Mouse (Mus musculus): ENCODE data around the gene Mrpl53. TPM values are rescaled to one million over a fixed set of nuclear protein-coding genes. Genes with fewer than 3 reads are reported as not detected.

Mrpl53 gene
- polyA plus RNA-seq, 1 experiment from 2014 or later, result 134 TPM

DNA sequence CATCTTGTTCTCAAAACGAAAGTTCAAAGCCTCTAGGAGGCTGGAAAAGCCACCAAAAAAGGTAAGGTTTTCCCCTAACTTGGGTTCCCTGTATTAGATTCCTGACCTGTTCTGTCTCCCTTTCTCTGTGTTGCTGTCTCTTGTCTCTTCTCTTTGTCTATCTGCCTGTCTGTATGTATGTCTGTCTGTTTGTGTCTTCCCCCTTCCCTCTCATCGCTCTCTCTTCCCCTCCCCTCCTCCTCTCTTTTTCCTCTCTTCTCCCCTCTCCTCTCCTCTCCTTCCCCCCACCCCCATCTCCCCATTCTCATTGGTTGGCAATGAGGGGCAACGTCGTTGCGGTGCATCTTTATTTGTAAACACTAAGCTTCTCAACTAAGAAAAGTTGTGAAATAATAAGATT lies 16.5 kb downstream of the Mrpl53 start, which contains the start of gene Ino80b:
Gene Ino80b, minus strand, starts transcription at position 101 of the 400 bp plus-strand sequence.
- Histone ChIP-seq H3K36me3 (0 out of 2 replicates have a peak, but pooled peaks cover 10% of the 10 kb centered on the region), H3K4me1 (replicated peaks) (peaks cover 32% of the 10 kb centered on the region), H3K9ac (replicated peaks) (peak within 1 kb of the TSS; percentile 61), H3K27ac (peak within 1 kb of the TSS; percentile 74), H3K27me3 (no peaks in the 10 kb centered on the region), H3K4me2 (peak within 1 kb of the TSS; percentile 94), H3K9me3 (no peaks in the 10 kb centered on the region), H3K4me3 (replicated peaks) (peak within 1 kb of the TSS; percentile 64)
- no peak for ATAC-seq (ENCODE audit: insufficient number of reproducible peaks, insufficient read depth, low FRiP score, low TSS enrichment, low read depth)
- WGBS, result 30% methylated on average over 5 of the region's 5 CpGs

DNA sequence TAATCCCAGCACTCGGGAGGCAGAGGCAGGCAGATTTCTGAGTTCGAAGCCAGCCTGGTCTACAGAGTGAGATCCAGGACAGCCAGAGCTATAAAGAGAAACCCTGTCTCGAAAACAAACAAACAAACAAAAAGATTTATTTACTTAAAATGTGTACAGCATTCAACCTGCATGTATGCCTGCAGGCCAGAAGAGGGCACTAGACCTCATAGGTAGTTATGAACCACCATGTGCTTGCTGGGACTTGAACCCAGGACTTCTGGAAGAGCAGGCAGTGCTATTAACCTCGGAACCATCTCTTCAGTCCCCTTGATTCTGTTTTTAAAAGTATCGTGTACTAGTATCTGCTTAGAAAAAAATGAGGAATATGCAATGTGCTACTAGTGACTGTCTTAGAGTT lies 18.6 kb downstream of the Mrpl53 start:
- no peaks in the 10 kb centered on the region for H3K9me3 ChIP-seq
- no peak for ATAC-seq (ENCODE audit: insufficient number of reproducible peaks, insufficient read depth, low FRiP score, low TSS enrichment, low read depth)
- H3K36me3 ChIP-seq, result 0 out of 2 replicates have a peak, but pooled peaks cover 10% of the 10 kb centered on the region
- H3K27me3 ChIP-seq, result no peaks in the 10 kb centered on the region
- WGBS, result 93% methylated on average over 5 of the region's 5 CpGs
- H3K4me1 ChIP-seq (replicated peaks), result peaks cover 26% of the 10 kb centered on the region
- H3K4me2 ChIP-seq, result no peak overlapping the region
- H3K27ac ChIP-seq, result no peak overlapping the region
- H3K4me3 ChIP-seq (replicated peaks), result no peak overlapping the region
- no peak overlapping the region for H3K9ac ChIP-seq (replicated peaks)

DNA sequence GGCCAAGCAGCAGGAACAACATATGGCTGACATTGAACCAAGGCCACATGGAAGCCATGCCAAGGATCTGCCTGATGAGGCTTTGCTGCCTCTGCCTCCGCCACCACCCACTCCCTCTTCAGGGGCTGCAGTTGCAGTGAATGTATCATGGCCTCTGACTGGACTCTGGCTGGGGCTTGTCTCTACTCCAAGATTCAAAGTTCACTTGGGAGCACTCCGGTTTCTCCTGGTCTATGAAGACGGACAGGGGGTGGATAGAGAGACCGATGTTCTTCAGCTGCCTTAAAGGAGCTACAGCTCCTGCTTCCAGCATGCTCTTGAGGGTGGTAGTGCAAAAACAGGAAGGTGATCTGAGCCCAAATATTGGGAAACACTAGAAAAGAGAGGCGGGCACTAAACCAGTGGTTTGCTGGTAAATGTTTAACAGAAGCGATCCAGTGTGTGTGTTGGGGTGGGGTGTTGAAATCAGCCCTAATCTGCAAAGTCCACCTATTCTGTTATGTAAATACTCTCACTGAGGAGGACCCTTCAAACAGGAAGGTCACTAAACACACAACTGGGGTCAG lies 22.7 kb downstream of the Mrpl53 start:
- ATAC-seq (ENCODE audit: insufficient number of reproducible peaks, insufficient read depth, low FRiP score, low TSS enrichment, low read depth), result no peak
- peaks cover 17% of the 10 kb centered on the region for H3K4me1 ChIP-seq (replicated peaks)
- H3K4me2 ChIP-seq, result no peak overlapping the region
- WGBS, result 77% methylated on average over 6 of the region's 6 CpGs
- H3K9ac ChIP-seq (replicated peaks), result no peak overlapping the region
- H3K27ac ChIP-seq, result no peak overlapping the region
- H3K36me3 ChIP-seq, result no peaks in the 10 kb centered on the region
- no peak overlapping the region for H3K4me3 ChIP-seq (replicated peaks)
- no peaks in the 10 kb centered on the region for H3K9me3 ChIP-seq
- H3K27me3 ChIP-seq, result no peaks in the 10 kb centered on the region

DNA sequence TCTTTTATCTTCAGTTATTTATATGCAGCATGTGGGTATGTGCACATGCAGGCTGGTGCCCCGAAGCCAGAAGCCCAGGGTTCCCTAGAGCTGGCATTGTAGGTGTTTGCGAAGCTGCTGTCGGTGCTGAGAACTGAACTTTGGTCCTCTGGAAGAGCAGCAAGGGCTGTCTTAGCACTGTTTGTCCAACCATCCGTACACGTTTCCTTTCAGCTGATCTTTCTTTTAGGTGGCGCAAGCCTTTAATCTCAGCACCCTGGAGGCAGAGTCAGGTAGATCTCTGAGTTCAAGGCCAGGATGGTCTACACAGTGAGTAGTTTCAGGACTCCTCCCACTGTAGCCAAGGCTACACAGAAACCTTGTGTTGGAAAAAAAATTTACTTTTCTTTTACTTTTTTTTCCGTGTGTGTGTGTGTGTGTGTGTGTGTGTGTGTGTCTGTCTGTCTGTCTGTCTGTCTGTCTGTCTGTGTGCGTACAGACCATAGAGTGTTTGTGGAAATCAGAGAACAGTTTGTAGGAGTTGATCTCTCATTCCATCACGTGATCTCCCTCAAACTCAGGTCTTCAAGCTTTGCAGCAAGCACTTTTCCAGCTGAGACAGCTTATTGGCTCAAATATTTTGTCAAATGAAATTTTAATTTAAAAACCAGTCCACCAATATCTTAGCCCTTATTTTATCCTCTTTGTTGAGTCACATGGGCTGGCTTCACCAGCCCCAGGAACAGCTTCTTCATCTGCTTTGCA lies 23.5 kb downstream of the Mrpl53 start:
- H3K4me3 ChIP-seq (replicated peaks), result no peak overlapping the region
- H3K4me1 ChIP-seq (replicated peaks), result peaks cover 17% of the 10 kb centered on the region
- H3K9me3 ChIP-seq, result no peaks in the 10 kb centered on the region
- no peak for ATAC-seq (ENCODE audit: insufficient number of reproducible peaks, insufficient read depth, low FRiP score, low TSS enrichment, low read depth)
- 88% methylated on average over 9 of the region's 9 CpGs for WGBS
- H3K36me3 ChIP-seq, result no peaks in the 10 kb centered on the region
- H3K27me3 ChIP-seq, result no peaks in the 10 kb centered on the region
- H3K9ac ChIP-seq (replicated peaks), result no peak overlapping the region
- H3K4me2 ChIP-seq, result no peak overlapping the region
- H3K27ac ChIP-seq, result no peak overlapping the region

DNA sequence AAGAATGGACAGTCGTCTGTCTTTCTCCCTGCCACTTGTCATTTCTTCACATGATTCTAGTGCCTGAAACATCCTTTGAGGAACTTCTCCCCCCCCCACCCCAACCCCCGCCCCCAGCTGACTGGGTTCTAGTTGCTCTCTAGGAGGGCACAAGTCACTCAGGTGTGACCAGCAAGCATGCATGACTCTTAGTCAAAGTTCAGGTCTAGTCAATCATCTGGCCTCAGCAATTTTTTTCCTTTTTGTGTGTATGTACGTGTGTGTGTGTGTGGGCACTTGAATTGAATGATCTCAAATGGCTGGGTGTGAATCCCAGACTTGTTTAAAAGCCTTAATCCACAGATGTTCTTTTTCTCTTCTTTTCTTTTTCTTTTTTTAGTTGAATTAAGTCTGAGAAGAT lies 25.4 kb downstream of the Mrpl53 start:
- Histone ChIP-seq H3K4me2 (no peak overlapping the region), H3K4me3 (replicated peaks) (no peak overlapping the region), H3K9me3 (no peaks in the 10 kb centered on the region), H3K9ac (replicated peaks) (no peak overlapping the region), H3K36me3 (0 out of 2 replicates have a peak, but pooled peaks cover under 1% of the 10 kb centered on the region), H3K27ac (no peak overlapping the region), H3K27me3 (no peaks in the 10 kb centered on the region), H3K4me1 (replicated peaks) (peaks cover 34% of the 10 kb centered on the region)
- no peak for ATAC-seq (ENCODE audit: insufficient number of reproducible peaks, insufficient read depth, low FRiP score, low TSS enrichment, low read depth)
- WGBS, result 82% methylated on average over 3 of the region's 3 CpGs

DNA sequence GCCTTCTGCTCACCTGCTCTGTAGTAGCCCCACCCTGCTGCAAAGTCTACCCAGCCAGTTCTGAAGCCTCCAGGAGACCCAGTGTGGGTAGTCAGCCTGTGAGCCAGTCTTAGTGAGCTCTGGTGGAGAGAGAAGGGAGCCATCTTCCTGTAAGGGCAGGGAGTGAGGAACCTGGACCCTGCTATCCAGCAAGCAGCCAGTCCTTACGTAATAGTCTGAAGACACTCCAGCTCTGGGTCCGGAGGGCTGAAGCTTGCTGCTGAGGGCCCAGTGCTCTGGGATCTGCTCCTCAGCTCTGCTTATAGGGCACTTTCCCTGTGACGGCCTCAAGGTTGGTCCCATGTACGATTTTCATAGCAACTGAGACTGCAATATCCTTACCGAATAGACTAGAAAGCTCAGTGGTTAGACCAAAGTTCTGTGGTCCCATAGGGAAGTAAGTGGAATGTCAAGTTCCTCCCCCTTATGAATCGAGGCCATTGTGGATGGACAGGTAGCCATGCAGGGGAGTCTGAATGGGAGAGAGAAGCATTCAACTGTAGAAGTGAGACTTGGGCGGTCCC lies 26.2 kb downstream of the Mrpl53 start, which contains the start of gene Rtkn:
Gene Rtkn, plus strand, starts transcription at position 513 of the 563 bp plus-strand sequence.
- H3K4me2 ChIP-seq, result peak within 1 kb of the TSS; percentile 90
- H3K27me3 ChIP-seq, result no peaks in the 10 kb centered on the region
- H3K9me3 ChIP-seq, result no peaks in the 10 kb centered on the region
- peaks cover 9% of the 10 kb centered on the region for H3K36me3 ChIP-seq
- WGBS, result 62% methylated on average over 7 of the region's 7 CpGs
- H3K9ac ChIP-seq (replicated peaks), result peak within 1 kb of the TSS; percentile 91
- peak within 1 kb of the TSS; percentile 100 for H3K27ac ChIP-seq
- H3K4me3 ChIP-seq (replicated peaks), result peak within 1 kb of the TSS; percentile 57
- no peak for ATAC-seq (ENCODE audit: insufficient number of reproducible peaks, insufficient read depth, low FRiP score, low TSS enrichment, low read depth)
- peaks cover 42% of the 10 kb centered on the region for H3K4me1 ChIP-seq (replicated peaks)

DNA sequence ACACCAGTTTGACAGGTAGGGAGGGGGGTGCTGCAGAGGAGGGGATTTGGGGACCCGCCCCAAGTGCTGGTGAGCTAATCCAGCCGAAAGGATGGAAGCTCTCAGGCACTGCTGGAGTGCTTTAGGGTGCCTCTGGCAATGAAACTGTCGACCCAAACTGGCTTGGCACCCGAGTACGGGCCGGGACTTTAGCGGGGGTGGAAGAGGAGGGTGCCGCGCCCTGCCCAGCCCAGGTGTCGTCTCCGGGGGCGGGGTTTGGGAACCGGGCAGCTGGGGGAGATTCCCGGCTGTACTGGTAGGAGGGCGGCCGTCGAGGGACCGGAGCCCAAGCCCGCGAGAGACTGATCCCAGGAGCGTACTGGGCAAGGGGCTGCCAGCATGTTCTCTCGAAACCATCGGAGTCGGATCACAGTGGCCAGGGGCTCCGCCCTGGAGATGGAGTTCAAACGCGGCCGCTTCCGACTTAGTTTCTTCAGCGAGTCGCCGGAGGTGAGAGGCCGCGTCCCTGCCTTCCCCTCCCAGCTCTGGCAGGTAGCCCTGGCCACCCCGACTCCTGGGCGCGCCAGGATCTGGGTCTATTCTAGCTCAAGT lies 26.8 kb downstream of the Mrpl53 start:
- Histone ChIP-seq H3K4me2 (peak overlapping the region; percentile 90), H3K9ac (replicated peaks) (peak overlapping the region; percentile 91), H3K36me3 (peaks cover 10% of the 10 kb centered on the region), H3K4me3 (replicated peaks) (peak overlapping the region; percentile 57), H3K9me3 (no peaks in the 10 kb centered on the region), H3K4me1 (replicated peaks) (peaks cover 45% of the 10 kb centered on the region), H3K27me3 (no peaks in the 10 kb centered on the region), H3K27ac (peak overlapping the region; percentile 100)
- no peak for ATAC-seq (ENCODE audit: insufficient number of reproducible peaks, insufficient read depth, low FRiP score, low TSS enrichment, low read depth)
- WGBS, result 2% methylated on average over 37 of the region's 37 CpGs

DNA sequence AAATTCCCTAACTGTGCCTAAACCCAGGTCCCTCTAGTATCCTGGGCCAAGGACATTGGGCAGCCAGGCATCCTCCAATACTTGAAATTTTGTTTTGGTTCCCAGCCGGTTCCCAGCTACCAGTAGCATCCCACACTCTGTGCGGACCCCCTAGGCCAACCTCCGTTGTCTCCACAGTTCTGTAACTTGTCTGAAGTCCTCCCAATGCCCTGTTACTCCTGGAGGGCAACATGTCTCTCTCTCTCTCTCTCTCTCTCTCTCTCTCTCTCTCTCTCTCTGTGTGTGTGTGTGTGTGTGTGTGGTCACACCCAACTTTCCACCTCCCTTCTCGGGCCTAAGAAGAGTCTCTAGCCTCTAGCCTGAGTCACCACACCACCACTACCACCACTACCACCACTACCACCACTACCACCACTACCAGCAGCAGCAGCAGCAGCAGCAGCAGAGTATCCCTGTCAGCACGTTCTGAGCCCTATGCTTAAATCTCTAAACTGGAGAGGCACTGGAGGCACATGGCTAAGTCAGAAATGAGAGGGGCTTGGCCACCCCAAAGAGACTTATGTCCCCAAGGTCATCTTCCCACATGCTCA lies 27.5 kb downstream of the Mrpl53 start:
- Histone ChIP-seq H3K9ac (replicated peaks) (peak overlapping the region; percentile 91), H3K9me3 (no peaks in the 10 kb centered on the region), H3K4me1 (replicated peaks) (peaks cover 52% of the 10 kb centered on the region), H3K27me3 (no peaks in the 10 kb centered on the region), H3K36me3 (peaks cover 10% of the 10 kb centered on the region), H3K4me3 (replicated peaks) (peak overlapping the region; percentile 57), H3K4me2 (peak overlapping the region; percentile 90), H3K27ac (peak overlapping the region; percentile 100)
- 17% methylated on average over 5 of the region's 5 CpGs for WGBS
- no peak for ATAC-seq (ENCODE audit: insufficient number of reproducible peaks, insufficient read depth, low FRiP score, low TSS enrichment, low read depth)

DNA sequence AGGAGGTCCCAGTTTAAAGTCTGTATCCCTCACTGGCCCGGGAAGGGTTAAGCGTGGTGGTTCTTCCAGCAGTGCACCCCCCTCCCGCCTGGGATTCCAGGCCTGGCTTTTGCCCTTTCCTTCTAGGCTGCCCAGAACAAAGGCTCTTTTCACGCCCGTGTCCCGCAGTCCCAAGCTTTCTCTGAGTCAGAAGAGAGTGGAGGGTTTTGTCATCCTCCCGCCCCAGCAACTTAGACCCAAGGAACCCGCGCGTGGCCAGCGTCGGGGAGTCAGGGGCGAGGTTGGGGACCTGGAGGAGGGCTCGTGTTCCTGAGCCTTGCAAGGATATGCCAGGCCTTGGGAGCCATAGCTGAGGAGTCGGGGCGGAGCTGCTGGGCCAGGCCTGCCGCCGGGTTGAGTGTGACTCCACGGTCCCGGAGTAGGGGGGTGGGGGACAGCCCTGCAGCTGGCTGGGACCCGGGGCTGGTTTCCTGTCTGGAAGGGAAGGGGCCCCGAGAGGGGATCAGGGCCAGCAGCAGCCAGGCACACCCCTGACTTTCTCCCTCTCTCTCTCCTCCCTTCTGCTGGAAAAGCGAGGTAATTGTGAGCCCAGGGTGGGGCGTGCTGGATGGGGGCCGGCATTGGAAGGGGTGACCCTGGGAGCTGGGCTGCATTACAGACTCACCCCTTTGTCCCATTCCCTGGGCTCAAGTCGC lies 28.2 kb downstream of the Mrpl53 start:
- H3K27ac ChIP-seq, result peak overlapping the region; percentile 100
- peaks cover 10% of the 10 kb centered on the region for H3K36me3 ChIP-seq
- H3K4me3 ChIP-seq (replicated peaks), result peak overlapping the region; percentile 57
- H3K4me1 ChIP-seq (replicated peaks), result peaks cover 59% of the 10 kb centered on the region
- H3K4me2 ChIP-seq, result peak overlapping the region; percentile 90
- no peaks in the 10 kb centered on the region for H3K9me3 ChIP-seq
- ATAC-seq (ENCODE audit: insufficient number of reproducible peaks, insufficient read depth, low FRiP score, low TSS enrichment, low read depth), result peak; percentile 79
- peak overlapping the region; percentile 91 for H3K9ac ChIP-seq (replicated peaks)
- H3K27me3 ChIP-seq, result no peaks in the 10 kb centered on the region; the same call in 1 of the 2 replicates
- WGBS, result under 1% methylated on average over 25 of the region's 26 CpGs

DNA sequence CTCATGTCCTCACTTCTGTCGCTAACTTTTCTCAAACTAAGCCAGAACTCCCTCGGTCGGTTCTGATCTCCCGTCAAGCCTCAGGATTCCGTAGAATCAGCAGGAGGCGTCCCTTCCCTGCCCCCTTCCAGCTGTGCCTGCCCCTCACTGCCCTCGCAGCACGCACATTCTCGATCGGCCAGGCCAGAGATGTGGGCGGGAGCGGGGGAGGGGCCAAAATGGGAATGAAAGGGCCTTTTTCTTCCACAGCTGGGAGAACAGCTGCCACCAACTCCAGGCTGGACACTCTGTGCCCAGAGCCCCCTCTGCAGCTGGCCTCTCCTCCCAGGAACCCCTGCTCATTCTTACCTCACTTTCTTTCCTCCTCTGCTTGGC lies 28.7 kb downstream of the Mrpl53 start:
- Histone ChIP-seq H3K27ac (peak overlapping the region; percentile 100), H3K36me3 (peaks cover 10% of the 10 kb centered on the region), H3K4me3 (replicated peaks) (peak overlapping the region; percentile 57), H3K9ac (replicated peaks) (peak overlapping the region; percentile 91), H3K4me1 (replicated peaks) (peaks cover 64% of the 10 kb centered on the region), H3K9me3 (no peaks in the 10 kb centered on the region), H3K4me2 (peak overlapping the region; percentile 90), H3K27me3 (no peaks in the 10 kb centered on the region; the same call in 1 of the 2 replicates)
- under 1% methylated on average over 12 of the region's 12 CpGs for WGBS
- peak; percentile 82 for ATAC-seq (ENCODE audit: insufficient number of reproducible peaks, insufficient read depth, low FRiP score, low TSS enrichment, low read depth)
